Mouse (Mus musculus) liver, adult 2 months (tissue): ENCODE data around the gene Higd2a. TPM values are rescaled to one million over a fixed set of nuclear protein-coding genes. Genes with fewer than 3 reads are reported as not detected.
"Not testable (repeated sequence)": the region's sequence is repeated elsewhere in the genome, so short reads cannot be mapped to it uniquely, and the experiment has no call there.

Experiments used
- DNase-seq: peaks from one replicate; pipeline ENCODE4 v3.0.0-alpha.2; 2011; ENCODE audit warnings: low read depth, low spot score; ENCODE audit errors: extremely low read depth
- H3K27ac ChIP-seq: fragments of 200-500 bp; replicated peaks from 2 replicates; pipeline ENCODE4 v1.5.1; 2012; ENCODE audit warnings: low read depth, mild to moderate bottlenecking, control low read depth, inconsistent platforms, low read length; ENCODE audit not compliant: insufficient read depth
- H3K27me3 ChIP-seq: fragments of 200-500 bp; 2 replicates; pipeline ENCODE4 v1.6.1; 2012; ENCODE audit warnings: mild to moderate bottlenecking, moderate library complexity, low read length, inconsistent platforms; ENCODE audit not compliant: control insufficient read depth, insufficient read depth
- H3K36me3 ChIP-seq: fragments of 200-500 bp; 2 replicates; pipeline ENCODE4 v1.6.1; 2012; ENCODE audit warnings: low read length, inconsistent platforms; ENCODE audit not compliant: control insufficient read depth, insufficient read depth
- H3K4me1 ChIP-seq: fragments of 200-500 bp; 2 replicates; pipeline ENCODE4 v1.6.1; 2011; ENCODE audit warnings: low read length; ENCODE audit not compliant: control insufficient read depth, insufficient read depth
- H3K4me3 ChIP-seq: fragments of 200-500 bp; 2 replicates; pipeline ENCODE4 v1.5.1; 2011; ENCODE audit warnings: low read depth, mild to moderate bottlenecking, control low read depth, low read length, moderate library complexity; ENCODE audit not compliant: insufficient read depth
- H3K79me2 ChIP-seq: fragments of 200-500 bp; 2 replicates; pipeline ENCODE4 v1.6.1; 2012; ENCODE audit warnings: inconsistent platforms, mild to moderate bottlenecking, low read length, moderate library complexity; ENCODE audit not compliant: control insufficient read depth, insufficient read depth
- H3K9ac ChIP-seq: fragments of 200-500 bp; 2 replicates; pipeline ENCODE4 v1.6.1; 2012; ENCODE audit warnings: low read depth, mild to moderate bottlenecking, control low read depth, inconsistent platforms, low read length
- CTCF ChIP-seq: fragments of 200-500 bp; IDR thresholded peaks from 2 replicates; pipeline ENCODE4 v1.5.1; 2011; ENCODE audit warnings: low read depth, low read length, control low read depth
- POLR2A ChIP-seq: fragments of 200-500 bp; IDR thresholded peaks from 2 replicates; pipeline ENCODE4 v1.6.1; 2011; ENCODE audit warnings: low read length, control low read depth; ENCODE audit not compliant: insufficient read depth; ENCODE audit errors: extremely low read depth
- WGBS: fragments of 180-500 bp; shearing (Covaris S2); methylation state at CpG from one replicate; pipeline ENCODE4 v1.1.7; 2018; 5-methylcytosine and 5-hydroxymethylcytosine counted together
- polyA plus RNA-seq: library from polyadenylated mRNA; depleted of rRNA; stranded (reverse); fragments of >200 nt; gene quantifications from 2 replicates; pipeline ENCODE4 v1.2.3, GENCODE M21; 2012
- total RNA-seq: library from RNA; depleted of rRNA; stranded (reverse); fragments of >200 nt; gene quantifications from 2 replicates; pipeline ENCODE4 v1.2.3, GENCODE M21; 2014

Higd2a gene
- total and polyA plus RNA-seq, 2 experiments = 51.1 to 98.7 TPM

DNA sequence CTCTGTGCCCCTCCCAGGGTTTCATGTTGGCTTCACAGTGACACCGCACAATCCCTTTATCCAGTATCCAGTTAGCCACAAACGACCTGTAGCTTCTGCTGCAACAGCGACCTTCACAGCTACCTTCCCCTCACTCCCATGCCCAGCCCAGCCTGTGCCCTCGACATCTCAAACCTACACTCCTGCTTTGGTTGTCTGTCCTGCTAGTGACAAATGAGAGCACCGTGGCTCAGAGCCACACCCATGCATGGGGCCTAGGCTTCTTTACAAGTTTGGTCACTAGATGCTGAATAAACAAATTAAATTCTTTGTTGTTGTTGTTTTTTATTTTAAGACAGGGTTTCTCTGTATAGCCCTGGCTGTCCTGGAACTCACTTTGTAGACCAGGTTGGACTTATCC lies 17.2 kb downstream of the Higd2a start:
- Histone ChIP-seq H3K4me3 (no peak overlapping the region), H3K27me3 (no peaks in the 10 kb centered on the region), H3K9ac (no peak overlapping the region), H3K79me2 (peaks cover 12% of the 10 kb centered on the region; the same call in 1 of the 2 replicates), H3K27ac (no peak overlapping the region), H3K36me3 (peaks cover 6% of the 10 kb centered on the region; the same call in 1 of the 2 replicates), H3K4me1 (peaks cover 5% of the 10 kb centered on the region)
- no peak for TF ChIP-seq CTCF
- TF ChIP-seq POLR2A = no peak
- 87% methylated on average over 5 of the region's 5 CpGs for WGBS
- no peak for DNase-seq

DNA sequence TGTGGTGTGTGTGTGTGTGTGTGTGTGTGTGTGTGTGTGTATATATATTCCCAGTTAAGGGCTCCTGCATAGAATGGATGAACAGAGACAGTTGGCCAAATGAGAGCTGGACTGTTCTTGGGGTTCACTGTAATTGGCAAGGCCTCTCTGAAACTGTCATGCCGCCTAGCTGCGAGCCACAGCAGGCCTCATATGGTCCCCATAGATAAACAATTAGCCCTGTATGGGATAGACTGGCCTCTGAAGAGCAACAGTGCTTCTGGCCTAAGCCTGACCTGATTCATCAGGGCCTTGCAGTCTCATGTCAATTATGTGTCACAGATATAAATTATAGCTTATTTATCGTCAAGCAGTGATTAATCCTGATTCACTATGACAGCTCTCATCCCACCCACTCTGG lies 18.0 kb downstream of the Higd2a start:
- DNase-seq = no peak
- WGBS = 92% methylated on average over 3 of the region's 3 CpGs
- no peak for TF ChIP-seq CTCF
- no peak for TF ChIP-seq POLR2A
- Histone ChIP-seq H3K27me3 (no peaks in the 10 kb centered on the region), H3K9ac (no peak overlapping the region), H3K4me3 (no peak overlapping the region), H3K79me2 (peaks cover 12% of the 10 kb centered on the region; the same call in 1 of the 2 replicates), H3K27ac (no peak overlapping the region), H3K36me3 (peaks cover 6% of the 10 kb centered on the region; the same call in 1 of the 2 replicates), H3K4me1 (peaks cover 5% of the 10 kb centered on the region)

DNA sequence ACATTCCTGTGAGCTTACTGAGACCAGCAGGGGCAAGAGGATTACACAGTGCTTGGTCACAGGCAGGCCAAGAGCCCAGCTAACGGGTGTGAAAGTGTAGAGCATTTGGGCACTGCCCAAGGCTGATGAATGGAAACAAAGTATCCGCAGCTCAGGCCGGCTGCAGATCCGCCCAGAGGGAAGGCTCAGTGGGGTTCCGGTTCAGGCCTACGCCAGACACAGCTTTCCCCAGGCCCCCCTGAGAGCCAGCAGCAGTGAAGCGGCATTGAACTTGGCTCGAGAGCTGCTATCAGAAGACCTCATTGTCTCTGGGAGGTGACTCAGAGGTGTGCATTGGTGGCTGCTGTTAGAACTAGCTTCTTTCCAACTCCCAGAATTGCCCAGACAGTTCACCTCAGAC lies 18.7 kb downstream of the Higd2a start:
- TF ChIP-seq POLR2A (no peak), CTCF (no peak)
- peaks cover 8% of the 10 kb centered on the region; the same call in 1 of the 2 replicates for H3K79me2 ChIP-seq
- DNase-seq = no peak
- H3K36me3 ChIP-seq = peaks cover 6% of the 10 kb centered on the region; the same call in 1 of the 2 replicates
- H3K4me3 ChIP-seq = no peak overlapping the region
- no peak overlapping the region for H3K27ac ChIP-seq
- H3K4me1 ChIP-seq = peaks cover 5% of the 10 kb centered on the region
- H3K27me3 ChIP-seq = no peaks in the 10 kb centered on the region
- WGBS = 75% methylated on average over 8 of the region's 8 CpGs
- no peak overlapping the region for H3K9ac ChIP-seq

DNA sequence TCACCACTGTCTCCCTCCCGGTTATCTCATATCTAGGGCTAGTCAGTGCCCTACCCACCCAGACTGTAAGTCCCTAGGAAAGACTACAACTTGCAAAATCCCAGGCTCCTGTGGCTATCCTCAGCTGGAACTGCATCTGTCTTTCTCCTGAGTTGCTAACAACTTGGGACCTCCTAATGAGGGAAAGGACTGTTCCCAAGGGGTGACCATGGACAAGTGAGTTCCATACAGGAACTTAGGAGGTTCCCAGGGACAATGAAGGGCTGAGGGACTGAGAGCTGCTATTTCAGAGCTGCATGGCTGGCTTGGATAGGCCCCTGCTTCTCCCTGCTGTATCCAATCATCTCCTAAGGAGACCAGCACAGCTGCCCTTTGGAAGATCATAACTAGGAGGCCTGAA lies 19.3 kb downstream of the Higd2a start:
- WGBS = 50% methylated on average over 1 of the region's 1 CpGs
- Histone ChIP-seq H3K27me3 (no peaks in the 10 kb centered on the region), H3K9ac (no peak overlapping the region), H3K4me3 (no peak overlapping the region), H3K36me3 (peaks cover 6% of the 10 kb centered on the region; the same call in 1 of the 2 replicates), H3K79me2 (peaks cover 8% of the 10 kb centered on the region; the same call in 1 of the 2 replicates), H3K27ac (no peak overlapping the region), H3K4me1 (peaks cover 5% of the 10 kb centered on the region)
- no peak for DNase-seq
- TF ChIP-seq CTCF (no peak), POLR2A (no peak)

DNA sequence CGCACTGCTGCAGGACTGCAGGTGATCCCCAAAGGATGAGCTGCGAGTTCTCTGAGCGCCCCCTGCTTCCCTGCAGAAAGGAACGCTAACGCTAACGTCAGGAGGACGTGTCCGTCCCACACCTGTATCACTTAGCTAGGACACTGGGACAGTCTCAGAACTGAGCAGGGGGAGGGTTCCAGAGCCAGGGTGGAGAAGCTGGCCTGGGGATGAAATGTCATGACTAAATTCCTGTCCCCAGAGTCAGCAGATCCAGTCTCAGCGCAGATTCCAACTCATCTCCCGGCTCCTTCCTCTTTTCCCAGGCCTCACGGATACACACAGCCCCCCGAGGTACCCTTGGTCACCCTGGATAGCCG lies 20.6 kb downstream of the Higd2a start:
- TF ChIP-seq CTCF (peak; percentile 23; the same call in 1 of the 2 replicates), POLR2A (no peak)
- DNase-seq = peak; percentile 40

DNA sequence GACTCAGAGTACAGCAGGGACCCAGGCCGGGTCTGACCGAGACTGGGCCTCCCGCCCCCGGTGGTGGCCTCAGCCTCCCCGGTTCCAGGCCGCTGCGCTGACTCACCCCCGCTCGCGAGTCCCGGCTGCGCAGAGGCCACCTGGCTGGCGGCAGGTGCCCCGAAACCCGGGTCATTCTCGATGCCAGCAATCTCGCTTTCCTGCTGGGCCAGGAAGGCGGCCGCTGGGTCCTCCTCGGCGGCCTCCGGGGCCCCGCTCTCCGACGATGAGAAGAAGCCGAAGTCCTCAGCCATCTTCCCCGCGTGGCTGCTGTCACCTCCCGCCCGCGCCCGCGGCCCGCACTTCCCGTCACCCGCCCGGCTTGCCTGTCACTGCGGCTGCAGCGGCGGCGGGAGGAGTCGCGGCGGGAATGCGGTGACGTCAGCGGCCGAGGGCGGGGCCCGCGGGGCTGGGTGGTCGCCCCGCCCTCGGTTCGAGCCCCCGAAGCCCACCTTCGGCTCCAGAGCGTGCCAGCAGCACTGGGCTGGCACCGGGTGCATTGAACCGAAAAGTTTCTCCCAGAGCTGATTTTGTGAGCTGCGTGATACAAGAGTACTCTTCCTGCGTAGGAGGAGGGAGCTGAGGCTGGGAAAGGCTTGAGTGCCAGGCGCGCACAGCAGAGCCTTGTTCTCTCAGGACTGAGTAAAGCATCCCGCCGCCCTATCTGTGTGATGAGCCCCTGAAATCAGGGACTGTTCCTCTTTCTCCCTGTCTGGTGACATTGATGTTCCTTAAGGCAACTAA lies 21.2 kb downstream of the Higd2a start, which contains the start of gene Cltb:
Cltb (minus strand) TSS at position 373 of the 783 bp plus-strand sequence.
- peak; percentile 51 for DNase-seq
- Histone ChIP-seq H3K27ac (peak within 1 kb of the TSS; percentile 78), H3K4me3 (peak within 1 kb of the TSS; percentile 91), H3K4me1 (peaks cover 5% of the 10 kb centered on the region), H3K27me3 (no peaks in the 10 kb centered on the region), H3K79me2 (peaks cover 3% of the 10 kb centered on the region; the same call in 1 of the 2 replicates), H3K9ac (peak within 1 kb of the TSS; percentile 88), H3K36me3 (peaks cover 2% of the 10 kb centered on the region; the same call in 1 of the 2 replicates)
- WGBS = under 1% methylated on average over 63 of the region's 66 CpGs
- TF ChIP-seq POLR2A (peak; percentile 64), CTCF (no peak)

More for the DNA sequence above, 20.6 kb downstream of the Higd2a start:
- Histone ChIP-seq H3K9ac (peak overlapping the region; percentile 88), H3K27ac (peak overlapping the region; percentile 78), H3K4me1 (peaks cover 5% of the 10 kb centered on the region), H3K4me3 (peak overlapping the region; percentile 91), H3K79me2 (peaks cover 3% of the 10 kb centered on the region; the same call in 1 of the 2 replicates), H3K36me3 (peaks cover 6% of the 10 kb centered on the region; the same call in 1 of the 2 replicates), H3K27me3 (no peaks in the 10 kb centered on the region)
- 3% methylated on average over 13 of the region's 13 CpGs for WGBS

DNA sequence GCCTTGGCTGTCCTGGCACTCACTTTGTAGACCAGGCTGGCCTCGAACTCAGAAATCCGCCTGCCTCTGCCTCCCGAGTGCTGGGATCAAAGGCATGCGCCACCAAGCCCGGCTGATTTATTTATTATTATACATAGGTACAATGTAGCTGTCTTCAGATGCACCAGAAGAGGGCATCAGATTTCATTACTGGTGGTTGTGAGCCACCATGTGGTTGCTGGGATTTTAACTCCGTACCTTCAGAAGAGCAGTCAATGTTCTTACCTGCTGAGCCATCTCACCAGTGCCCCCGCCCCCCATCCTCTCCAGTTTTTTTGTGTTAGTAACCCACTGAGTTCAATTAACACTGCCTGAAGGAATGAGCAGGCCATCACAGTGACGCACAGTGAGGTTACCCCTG lies 23.1 kb downstream of the Higd2a start:
- H3K79me2 ChIP-seq, H3K4me3 ChIP-seq, H3K9ac ChIP-seq, H3K4me1 ChIP-seq, DNase-seq, H3K27ac ChIP-seq, H3K27me3 ChIP-seq, H3K36me3 ChIP-seq: not testable (repeated sequence)
- 90% methylated on average over 8 of the region's 8 CpGs for WGBS
